Mouse (Mus musculus) urinary bladder, postnatal 36 days (tissue): ENCODE data around the gene Nup188.
A peak's percentile ranks its signal among the peaks of the same experiment; 100 is the strongest.

Source experiments
- DNase-seq, 2 experiments: peaks; one replicate each; pipeline ENCODE4 v3.0.0; 2022; ENCODE audit warnings: low spot score in 2 of 2, mixed read lengths in 1 of 2

Nup188 gene

GRCm38 (mm10) chr2:30384814-30385213 is 98.6 kb downstream of the Nup188 start:
- no peak for DNase-seq

- DNase-seq = no peak
Observed at GRCm38 (mm10) chr2:30385591-30385990, 99.4 kb downstream of the Nup188 start.

- DNase-seq = no peak
Observed at GRCm38 (mm10) chr2:30386913-30387312, 100.7 kb downstream of the Nup188 start.

GRCm38 (mm10) chr2:30389000-30389399 is 102.8 kb downstream of the Nup188 start:
- DNase-seq = no peak

GRCm38 (mm10) chr2:30392114-30392576 is 105.9 kb downstream of the Nup188 start, which contains the start of gene Dolpp1:
Gene Dolpp1 (plus strand): TSS chr2:30392254.
- DNase-seq = peak; percentile 90 to 97

- peak; percentile 81 to 83 for DNase-seq
Observed at GRCm38 (mm10) chr2:30392577-30393369, 106.6 kb downstream of the Nup188 start.

GRCm38 (mm10) chr2:30393370-30393656 is 107.1 kb downstream of the Nup188 start:
- no peak for DNase-seq
